Mouse (Mus musculus) limb, embryonic 15.5 days (tissue): ENCODE data around the gene Ddah2. TPM values are rescaled to one million over a fixed set of nuclear protein-coding genes. Genes with fewer than 3 reads are reported as not detected.

Experiments
- ATAC-seq: fragments of 200-750 bp; cut with Nextera tagmentation; 2 replicates; pipeline ENCODE4 v1.8.0; 2017; ENCODE audit warnings: low read depth, moderate TSS enrichment; ENCODE audit not compliant: insufficient number of reproducible peaks, low FRiP score, low TSS enrichment
- H3K27ac ChIP-seq: fragments of 300-500 bp; sonication (generic); 2 replicates; pipeline ENCODE4 v1.5.1; 2015; ENCODE audit warnings: moderate library complexity, mild to moderate bottlenecking, inconsistent platforms
- H3K27me3 ChIP-seq: fragments of 300-500 bp; sonication (generic); 2 replicates; pipeline ENCODE4 v1.6.1; 2015; ENCODE audit warnings: inconsistent platforms
- H3K36me3 ChIP-seq: fragments of 300-500 bp; sonication (generic); 2 replicates; pipeline ENCODE4 v1.6.1; 2015; ENCODE audit warnings: inconsistent platforms
- H3K4me1 ChIP-seq: fragments of 300-500 bp; sonication (generic); 2 replicates; pipeline ENCODE4 v1.6.1; 2015; ENCODE audit warnings: inconsistent platforms
- H3K4me2 ChIP-seq: fragments of 300-500 bp; sonication (generic); 2 replicates; pipeline ENCODE4 v1.6.1; 2015; ENCODE audit warnings: mild to moderate bottlenecking, inconsistent platforms
- H3K4me3 ChIP-seq: fragments of 300-500 bp; sonication (generic); 2 replicates; pipeline ENCODE4 v1.5.1; 2015; ENCODE audit warnings: mild to moderate bottlenecking, inconsistent platforms
- H3K9ac ChIP-seq: fragments of 300-500 bp; sonication (generic); 2 replicates; pipeline ENCODE4 v1.6.1; 2015; ENCODE audit warnings: inconsistent platforms
- H3K9me3 ChIP-seq: fragments of 300-500 bp; sonication (generic); 2 replicates; pipeline ENCODE4 v1.6.1; 2016; ENCODE audit warnings: inconsistent platforms
- WGBS: fragments of 180-500 bp; shearing (Covaris S2); methylation state at CpG from one replicate; pipeline ENCODE4 v1.1.7; 2015; 5-methylcytosine and 5-hydroxymethylcytosine counted together
- polyA plus RNA-seq: library from polyadenylated mRNA; unstranded; fragments of >200 nt; fragmentation: Nextera tagmentation; extraction: Ambion mirVana; gene quantifications from 2 replicates; pipeline ENCODE4 v1.2.1, GENCODE M21; 2015

The Ddah2 gene
- polyA plus RNA-seq, 1 experiment from 2014 or later = 321 TPM

- H3K4me2 ChIP-seq = no peak overlapping the region
- ATAC-seq = no peak
- H3K36me3 ChIP-seq = no peaks in the 10 kb centered on the region
- WGBS = 74% methylated on average over 9 of the region's 9 CpGs
- peaks cover 12% of the 10 kb centered on the region for H3K4me1 ChIP-seq
- no peak overlapping the region for H3K9ac ChIP-seq
- H3K27ac ChIP-seq = no peak overlapping the region
- no peak overlapping the region for H3K4me3 ChIP-seq
- no peaks in the 10 kb centered on the region for H3K9me3 ChIP-seq
- H3K27me3 ChIP-seq = peaks cover 25% of the 10 kb centered on the region
Observed at GRCm38 (mm10) chr17:35071454-35071853, 12.6 kb downstream of the Ddah2 start.

GRCm38 (mm10) chr17:35074097-35074496, 15.3 kb downstream of the Ddah2 start:
- Histone ChIP-seq H3K4me3 (no peak overlapping the region), H3K4me2 (no peak overlapping the region), H3K9ac (no peak overlapping the region)

DNA sequence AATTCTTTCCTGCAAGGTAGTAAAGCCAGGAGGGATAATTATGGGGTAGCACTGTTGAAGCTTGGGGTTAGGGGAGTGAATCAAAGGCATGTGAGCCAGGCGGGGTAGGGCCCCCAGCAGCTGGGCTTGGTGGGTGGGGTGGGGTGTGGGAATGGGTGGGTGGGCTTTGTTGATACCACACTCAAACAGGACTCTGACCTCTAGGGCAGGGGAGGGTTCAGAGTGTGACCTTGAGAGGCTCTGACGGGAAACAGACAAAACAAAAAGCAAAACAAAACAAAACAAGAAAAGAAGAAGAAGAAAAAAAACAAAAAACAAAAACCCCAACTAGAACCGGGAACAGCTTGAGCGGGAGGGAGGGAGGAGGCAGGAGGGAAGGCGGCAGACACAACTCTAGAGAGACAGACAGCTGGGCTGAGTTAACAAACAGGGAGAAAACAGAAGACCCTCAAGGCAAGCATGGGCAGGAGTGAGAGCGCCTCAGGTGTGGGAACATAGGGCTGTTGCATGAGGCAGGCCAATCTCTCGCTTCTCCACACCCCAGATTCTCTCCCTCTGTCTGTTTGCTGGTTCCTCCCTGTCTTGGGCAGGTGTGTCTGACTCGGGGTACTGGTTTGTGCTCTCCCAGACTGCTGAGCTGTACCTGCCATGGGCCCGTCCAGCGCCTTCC, 17.8 kb downstream of the Ddah2 start, which contains the start of gene Ly6g6e:
TSS of gene Ly6g6e (plus strand) at position 396 of the 670 bp plus-strand sequence.
- Histone ChIP-seq H3K36me3 (no peaks in the 10 kb centered on the region), H3K27me3 (0 out of 2 replicates have a peak, but pooled peaks cover 5% of the 10 kb centered on the region), H3K9ac (no peak within 1 kb of the TSS), H3K4me2 (peak within 1 kb of the TSS; percentile 30), H3K27ac (peak within 1 kb of the TSS; percentile 27; the same call in 1 of the 2 replicates), H3K9me3 (no peaks in the 10 kb centered on the region), H3K4me1 (peaks cover 23% of the 10 kb centered on the region), H3K4me3 (peak within 1 kb of the TSS; percentile 15)
- no peak for ATAC-seq
- WGBS = 16% methylated on average over 10 of the region's 10 CpGs

More at GRCm38 (mm10) chr17:35074097-35074496, 15.3 kb downstream of the Ddah2 start:
- peaks cover 23% of the 10 kb centered on the region for H3K4me1 ChIP-seq
- peaks cover 9% of the 10 kb centered on the region; the same call in 1 of the 2 replicates for H3K27me3 ChIP-seq
- no peaks in the 10 kb centered on the region for H3K36me3 ChIP-seq
- no peak for ATAC-seq
- no peak overlapping the region for H3K27ac ChIP-seq
- no peaks in the 10 kb centered on the region for H3K9me3 ChIP-seq
- WGBS = 27% methylated on average over 17 of the region's 17 CpGs

DNA sequence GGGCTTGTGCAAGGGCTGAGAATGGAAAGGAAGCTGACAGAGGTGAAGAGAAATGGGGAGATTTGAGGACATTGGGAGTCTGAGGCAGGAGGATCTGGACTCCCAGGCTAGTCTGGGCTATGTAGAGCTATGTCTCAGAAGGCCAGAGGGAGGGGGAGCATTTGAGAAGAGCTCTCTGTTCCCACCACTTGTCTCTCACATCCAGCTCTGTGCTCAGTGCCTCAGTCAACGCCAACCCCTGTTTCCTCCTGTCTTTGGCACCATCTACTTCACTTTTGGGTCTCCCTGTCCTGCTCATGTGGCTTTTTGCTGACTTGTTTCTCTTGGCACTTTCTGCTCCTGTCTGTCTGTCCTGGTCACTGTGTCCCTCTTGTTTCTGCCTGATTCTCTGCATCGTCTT, 18.4 kb downstream of the Ddah2 start:
- H3K9ac ChIP-seq = no peak overlapping the region
- H3K27ac ChIP-seq = peak overlapping the region; percentile 27; the same call in 1 of the 2 replicates
- ATAC-seq = no peak
- peaks cover 23% of the 10 kb centered on the region for H3K4me1 ChIP-seq
- no peaks in the 10 kb centered on the region for H3K36me3 ChIP-seq
- peak overlapping the region; percentile 15 for H3K4me3 ChIP-seq
- WGBS = 20% methylated on average over 2 of the region's 2 CpGs
- H3K27me3 ChIP-seq = 0 out of 2 replicates have a peak, but pooled peaks cover 5% of the 10 kb centered on the region
- H3K4me2 ChIP-seq = peak overlapping the region; percentile 30
- H3K9me3 ChIP-seq = no peaks in the 10 kb centered on the region

DNA sequence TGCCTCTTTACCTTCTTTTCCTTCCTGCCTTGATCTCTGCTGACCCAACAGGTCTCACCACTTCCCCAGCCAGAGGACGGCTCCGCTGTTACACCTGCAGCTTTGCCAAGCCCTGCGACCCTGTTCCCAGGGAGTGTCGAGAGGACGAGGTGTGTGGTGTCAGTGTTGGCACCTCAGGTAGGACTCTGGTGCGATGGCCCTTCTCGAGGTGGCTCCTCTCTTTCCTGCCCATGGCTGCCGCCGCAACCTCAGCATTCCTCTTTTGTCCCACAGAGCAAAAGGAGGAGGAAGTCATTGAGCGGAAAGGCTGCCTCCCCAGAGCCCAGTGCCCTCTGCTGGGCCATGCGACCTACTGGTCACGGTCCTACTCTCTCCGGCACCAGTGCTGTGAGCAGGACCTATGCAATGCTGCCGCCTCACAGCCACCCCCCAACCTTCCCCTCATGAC, 19.0 kb downstream of the Ddah2 start, which contains the start of gene Ly6g6d:
TSS of gene Ly6g6d (minus strand) at position 280 of the 448 bp plus-strand sequence.
- ATAC-seq = no peak
- Histone ChIP-seq H3K36me3 (no peaks in the 10 kb centered on the region), H3K27ac (peak within 1 kb of the TSS; percentile 27; the same call in 1 of the 2 replicates), H3K4me1 (peaks cover 23% of the 10 kb centered on the region), H3K4me2 (peak within 1 kb of the TSS; percentile 30), H3K9ac (no peak within 1 kb of the TSS), H3K9me3 (no peaks in the 10 kb centered on the region), H3K4me3 (peak within 1 kb of the TSS; percentile 15), H3K27me3 (0 out of 2 replicates have a peak, but pooled peaks cover 5% of the 10 kb centered on the region)
- WGBS = 8% methylated on average over 14 of the region's 14 CpGs

GRCm38 (mm10) chr17:35079778-35080177, 20.9 kb downstream of the Ddah2 start:
- peaks cover 15% of the 10 kb centered on the region; the same call in 1 of the 2 replicates for H3K4me1 ChIP-seq
- H3K4me2 ChIP-seq = no peak overlapping the region
- H3K4me3 ChIP-seq = no peak overlapping the region
- no peak for ATAC-seq
- H3K9ac ChIP-seq = no peak overlapping the region
- no peak overlapping the region for H3K27ac ChIP-seq
- 66% methylated on average over 9 of the region's 9 CpGs for WGBS
- 0 out of 2 replicates have a peak, but pooled peaks cover 5% of the 10 kb centered on the region for H3K27me3 ChIP-seq
- H3K9me3 ChIP-seq = no peaks in the 10 kb centered on the region
- no peaks in the 10 kb centered on the region for H3K36me3 ChIP-seq

DNA sequence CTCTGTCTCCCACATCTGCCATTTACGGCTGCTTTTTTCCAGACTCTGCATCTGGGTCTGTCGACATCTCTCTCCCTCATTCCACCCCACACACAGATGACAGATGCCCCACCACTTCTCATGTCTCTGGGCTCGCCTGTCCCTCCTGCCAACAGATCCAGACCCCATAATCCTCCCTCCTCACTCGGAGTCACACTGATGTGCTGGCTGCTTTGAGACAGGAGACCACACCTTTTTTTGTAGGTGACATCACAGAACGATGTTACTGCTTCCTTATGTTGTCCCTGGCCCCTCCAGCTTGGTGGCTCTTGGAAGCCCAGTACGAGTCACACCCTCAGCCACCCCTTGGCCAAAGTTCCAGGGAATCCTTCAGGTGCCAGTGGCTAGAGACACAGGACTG, 21.4 kb downstream of the Ddah2 start:
- no peak for ATAC-seq
- H3K27me3 ChIP-seq = peaks cover 5% of the 10 kb centered on the region; the same call in 1 of the 2 replicates
- H3K9ac ChIP-seq = no peak overlapping the region
- no peak overlapping the region for H3K4me2 ChIP-seq
- no peak overlapping the region for H3K27ac ChIP-seq
- no peak overlapping the region for H3K4me3 ChIP-seq
- no peaks in the 10 kb centered on the region for H3K36me3 ChIP-seq
- H3K4me1 ChIP-seq = peaks cover 15% of the 10 kb centered on the region; the same call in 1 of the 2 replicates
- no peaks in the 10 kb centered on the region for H3K9me3 ChIP-seq
- WGBS = 30% methylated on average over 6 of the region's 6 CpGs

DNA sequence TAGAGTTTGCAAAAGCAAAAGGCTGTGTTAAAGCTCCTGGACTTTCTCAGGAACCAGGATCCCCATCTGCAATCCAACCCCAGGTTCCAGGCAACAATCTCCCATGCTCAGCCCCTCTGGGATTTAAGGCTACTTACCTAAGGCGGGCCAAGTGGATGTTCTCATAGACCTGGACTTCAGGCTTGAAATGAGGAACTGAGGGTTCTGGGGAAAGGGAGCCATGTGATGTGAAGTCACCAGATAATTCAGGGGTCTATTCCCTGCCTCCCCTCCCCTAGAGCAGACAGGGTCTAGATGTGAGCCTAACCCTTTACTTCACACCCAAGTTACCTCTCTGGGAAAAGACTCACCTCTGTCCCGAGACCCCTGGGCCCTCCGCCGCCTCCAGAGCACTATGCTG, 21.9 kb downstream of the Ddah2 start:
- Histone ChIP-seq H3K4me3 (no peak overlapping the region), H3K4me2 (no peak overlapping the region), H3K9ac (no peak overlapping the region), H3K4me1 (peaks cover 15% of the 10 kb centered on the region; the same call in 1 of the 2 replicates), H3K27ac (no peak overlapping the region), H3K36me3 (no peaks in the 10 kb centered on the region), H3K27me3 (peaks cover 5% of the 10 kb centered on the region; the same call in 1 of the 2 replicates), H3K9me3 (no peaks in the 10 kb centered on the region)
- WGBS = 80% methylated on average over 4 of the region's 4 CpGs
- no peak for ATAC-seq

DNA sequence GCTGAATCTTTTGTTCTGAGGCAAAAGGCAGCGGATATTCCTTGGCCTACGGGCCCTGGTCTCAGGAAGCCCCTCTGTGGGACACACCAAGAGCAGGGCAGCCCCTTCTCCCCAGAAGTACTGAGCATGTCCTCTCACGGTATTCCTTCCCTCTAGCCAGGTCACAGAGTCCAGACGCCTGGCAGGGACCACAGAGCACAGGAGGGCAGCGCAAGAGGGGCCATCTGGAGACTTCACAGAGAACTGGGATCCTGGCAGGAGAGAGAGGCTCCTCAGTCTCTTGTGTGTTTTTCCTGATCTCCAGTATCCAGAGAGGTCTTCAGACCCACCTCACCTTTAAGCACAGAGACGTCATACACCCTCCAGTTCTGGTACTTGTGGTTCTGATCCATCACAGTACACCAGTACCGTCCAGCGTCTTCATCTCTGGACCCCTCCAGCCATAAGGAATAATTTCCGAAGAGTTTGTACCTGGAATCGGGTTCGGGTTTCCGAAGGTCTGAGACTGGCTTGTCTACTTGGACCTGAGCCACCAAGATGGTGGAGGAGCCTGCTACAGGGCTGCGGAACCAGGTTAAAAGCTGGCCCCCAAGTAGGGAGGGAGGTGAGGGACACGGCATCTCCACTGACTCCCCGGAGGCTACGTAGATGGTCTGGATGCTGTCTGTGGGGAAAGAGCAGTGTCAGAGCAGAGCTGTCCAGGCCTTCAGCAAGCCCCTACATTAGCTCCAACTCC, 24.2 kb downstream of the Ddah2 start:
- no peak overlapping the region for H3K27ac ChIP-seq
- WGBS = 83% methylated on average over 16 of the region's 16 CpGs
- 0 out of 2 replicates have a peak, but pooled peaks cover 2% of the 10 kb centered on the region for H3K4me1 ChIP-seq
- H3K4me2 ChIP-seq = no peak overlapping the region
- H3K4me3 ChIP-seq = no peak overlapping the region
- no peak overlapping the region for H3K9ac ChIP-seq
- ATAC-seq = no peak
- no peaks in the 10 kb centered on the region for H3K9me3 ChIP-seq
- H3K27me3 ChIP-seq = peaks cover 4% of the 10 kb centered on the region; the same call in 1 of the 2 replicates
- H3K36me3 ChIP-seq = no peaks in the 10 kb centered on the region

GRCm38 (mm10) chr17:35083929-35084497, 25.2 kb downstream of the Ddah2 start:
- no peaks in the 10 kb centered on the region for H3K9me3 ChIP-seq
- no peak for ATAC-seq

DNA sequence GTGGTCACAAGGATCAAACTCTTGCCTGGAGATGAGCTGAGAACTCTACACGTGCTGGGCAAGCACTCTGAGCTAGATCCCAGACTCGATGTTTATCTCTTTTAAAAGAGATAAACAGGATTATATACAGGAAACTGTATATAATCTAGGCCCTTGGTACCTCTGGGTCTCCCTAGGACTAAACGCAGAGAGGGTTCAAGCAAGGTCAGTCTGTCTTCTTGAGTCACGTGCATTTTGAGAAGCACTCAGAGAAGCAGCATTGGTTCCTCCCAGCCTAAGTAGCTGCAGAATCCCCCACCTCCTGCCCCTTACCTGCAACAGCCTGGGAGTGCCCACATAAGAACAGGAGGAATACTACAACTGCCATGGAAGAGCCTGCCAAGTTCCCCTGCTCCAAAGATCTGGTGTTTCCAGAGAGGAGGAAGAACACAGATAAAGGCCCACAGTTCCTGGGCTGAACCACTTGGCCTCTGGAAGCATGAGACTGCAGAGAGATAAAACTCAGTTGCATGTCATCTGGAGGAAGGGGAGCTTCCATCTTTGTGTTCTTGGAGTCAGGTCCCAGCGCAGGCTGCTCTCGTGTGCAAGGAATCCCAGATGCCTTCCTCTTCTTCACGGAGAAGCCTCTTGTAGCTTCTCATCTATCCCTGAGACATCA, 26.5 kb downstream of the Ddah2 start, which contains the start of gene Ly6g6f:
TSS of gene Ly6g6f (minus strand) at position 403 of the 658 bp plus-strand sequence.
- 77% methylated on average over 7 of the region's 7 CpGs for WGBS
- Histone ChIP-seq H3K9me3 (no peaks in the 10 kb centered on the region), H3K4me3 (no peak within 1 kb of the TSS), H3K27ac (no peak within 1 kb of the TSS), H3K36me3 (no peaks in the 10 kb centered on the region), H3K9ac (no peak within 1 kb of the TSS), H3K27me3 (no peaks in the 10 kb centered on the region; the same call in 1 of the 2 replicates), H3K4me1 (peaks cover 6% of the 10 kb centered on the region), H3K4me2 (no peak within 1 kb of the TSS)
- ATAC-seq = no peak

More at GRCm38 (mm10) chr17:35083929-35084497, 25.2 kb downstream of the Ddah2 start:
- H3K9ac ChIP-seq = no peak overlapping the region
- no peaks in the 10 kb centered on the region for H3K4me1 ChIP-seq
- 63% methylated on average over 3 of the region's 3 CpGs for WGBS
- no peaks in the 10 kb centered on the region for H3K36me3 ChIP-seq
- H3K4me2 ChIP-seq = no peak overlapping the region
- no peak overlapping the region for H3K4me3 ChIP-seq
- H3K27me3 ChIP-seq = no peaks in the 10 kb centered on the region; the same call in 1 of the 2 replicates
- no peak overlapping the region for H3K27ac ChIP-seq
